Mouse (Mus musculus): ENCODE measurements at regions not wholly inside any gene's neighbourhood (a gene's known extent, or its start where the extent isn't known, plus 50 kb on each side); places are given as distances from the start of the nearest gene placed in this dataset.

DNA sequence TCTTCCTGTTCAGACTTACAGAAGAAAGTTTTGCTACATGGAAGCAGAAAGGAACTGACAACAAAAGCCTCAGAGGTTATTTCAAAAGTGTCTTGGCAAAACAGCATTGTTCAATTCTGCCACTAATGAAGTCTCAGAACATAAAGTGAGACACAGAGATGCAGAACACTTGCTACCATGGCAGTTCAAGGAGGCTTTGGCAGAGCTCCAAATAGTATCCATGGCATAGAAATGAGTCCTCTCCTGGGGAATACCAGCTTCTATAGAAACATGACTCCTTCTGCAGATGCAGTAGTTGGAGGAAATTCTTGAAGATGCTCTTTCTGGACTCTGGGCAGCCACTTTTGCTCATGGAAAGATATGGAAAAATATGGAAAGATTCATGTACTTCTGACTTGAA, 322.9 kb upstream of the Castor2 start:
- no peak for DNase-seq (ENCODE audit: low spot score)
- H3K4me1 ChIP-seq (replicated peaks; ENCODE audit: control insufficient read depth, insufficient read depth, low read length): no peaks in the 10 kb centered on the region

DNA sequence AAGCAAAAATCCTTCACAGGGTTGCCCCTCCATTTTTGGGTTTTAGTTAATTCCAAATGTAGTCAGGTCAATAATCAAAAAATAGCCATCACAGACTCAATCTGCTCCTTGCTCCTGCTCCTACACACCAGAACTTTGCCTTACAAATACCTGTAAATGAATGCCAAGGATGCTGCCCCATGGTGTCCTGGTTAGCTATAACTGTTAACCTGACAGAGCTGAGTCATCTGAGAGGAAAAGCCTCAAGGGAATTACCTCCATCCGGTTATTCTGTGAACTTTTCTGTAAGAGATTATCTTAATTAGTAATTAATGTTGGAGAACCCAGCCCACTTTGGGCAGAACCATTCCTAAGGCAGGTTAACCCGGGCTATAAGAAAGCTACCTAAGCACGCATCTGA, 325.4 kb upstream of the Castor2 start:
- Histone ChIP-seq H3K9ac (ENCODE audit: low read length) (no peak overlapping the region), H3K4me2 (ENCODE audit: low read depth, low read length, severe bottlenecking) (no peak overlapping the region), H3K36me3 (ENCODE audit: control insufficient read depth, insufficient read depth, low read length) (no peaks in the 10 kb centered on the region), H3K27ac (ENCODE audit: low read depth, low read length) (no peak overlapping the region), H3K27me3 (ENCODE audit: control insufficient read depth, insufficient read depth, low read length) (no peaks in the 10 kb centered on the region), H3K4me3 (ENCODE audit: low read depth, low read length) (no peak overlapping the region), H3K9me3 (ENCODE audit: control insufficient read depth, low read length) (no peaks in the 10 kb centered on the region), H3K4me1 (replicated peaks; ENCODE audit: control insufficient read depth, insufficient read depth, low read length) (no peaks in the 10 kb centered on the region)
- DNase-seq (ENCODE audit: low spot score) (no peak), ATAC-seq (replicated peaks; ENCODE audit: low FRiP score) (no peak)
- 82% methylated on average over 3 of the region's 3 CpGs for WGBS

More for the DNA sequence above, 322.9 kb upstream of the Castor2 start:
- Histone ChIP-seq H3K27ac (ENCODE audit: low read depth, low read length) (no peak overlapping the region), H3K4me3 (ENCODE audit: low read depth, low read length) (no peak overlapping the region), H3K36me3 (ENCODE audit: control insufficient read depth, insufficient read depth, low read length) (no peaks in the 10 kb centered on the region), H3K9ac (ENCODE audit: low read length) (no peak overlapping the region), H3K9me3 (ENCODE audit: control insufficient read depth, low read length) (no peaks in the 10 kb centered on the region), H3K27me3 (ENCODE audit: control insufficient read depth, insufficient read depth, low read length) (no peaks in the 10 kb centered on the region), H3K4me2 (ENCODE audit: low read depth, low read length, severe bottlenecking) (no peak overlapping the region)
- ATAC-seq (replicated peaks; ENCODE audit: low FRiP score): no peak

DNA sequence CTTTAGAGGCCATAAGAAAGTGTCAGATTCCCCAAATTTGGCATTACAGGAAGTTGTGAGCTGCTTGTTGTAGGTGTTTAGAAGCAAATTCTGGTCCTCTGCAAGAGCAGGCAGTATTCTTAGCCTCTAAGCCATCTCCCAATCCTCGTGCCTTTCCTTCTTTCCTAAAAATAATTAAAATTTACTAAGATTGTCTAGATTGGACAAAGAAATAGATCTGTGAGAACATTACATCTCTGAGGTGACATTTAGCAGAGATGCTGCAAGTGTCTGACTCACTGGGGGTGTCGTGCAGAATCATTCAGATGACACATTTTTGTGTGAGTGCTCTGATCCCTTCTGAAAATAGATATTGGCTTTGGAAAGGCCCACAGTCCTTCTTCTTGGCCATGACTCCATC, 330.7 kb upstream of the Castor2 start:
- no peak overlapping the region for H3K4me2 ChIP-seq (ENCODE audit: low read depth, low read length, severe bottlenecking)
- WGBS: 84% methylated on average over 2 of the region's 2 CpGs
- ATAC-seq (replicated peaks; ENCODE audit: low FRiP score) (no peak), DNase-seq (ENCODE audit: low spot score) (no peak)
- no peak overlapping the region for H3K27ac ChIP-seq (ENCODE audit: low read depth, low read length)
- H3K4me3 ChIP-seq (ENCODE audit: low read depth, low read length): no peak overlapping the region
- no peaks in the 10 kb centered on the region for H3K27me3 ChIP-seq (ENCODE audit: control insufficient read depth, insufficient read depth, low read length)
- no peaks in the 10 kb centered on the region for H3K9me3 ChIP-seq (ENCODE audit: control insufficient read depth, low read length)
- no peaks in the 10 kb centered on the region for H3K36me3 ChIP-seq (ENCODE audit: control insufficient read depth, insufficient read depth, low read length)
- no peak overlapping the region for H3K9ac ChIP-seq (ENCODE audit: low read length)
- H3K4me1 ChIP-seq (replicated peaks; ENCODE audit: control insufficient read depth, insufficient read depth, low read length): no peaks in the 10 kb centered on the region

DNA sequence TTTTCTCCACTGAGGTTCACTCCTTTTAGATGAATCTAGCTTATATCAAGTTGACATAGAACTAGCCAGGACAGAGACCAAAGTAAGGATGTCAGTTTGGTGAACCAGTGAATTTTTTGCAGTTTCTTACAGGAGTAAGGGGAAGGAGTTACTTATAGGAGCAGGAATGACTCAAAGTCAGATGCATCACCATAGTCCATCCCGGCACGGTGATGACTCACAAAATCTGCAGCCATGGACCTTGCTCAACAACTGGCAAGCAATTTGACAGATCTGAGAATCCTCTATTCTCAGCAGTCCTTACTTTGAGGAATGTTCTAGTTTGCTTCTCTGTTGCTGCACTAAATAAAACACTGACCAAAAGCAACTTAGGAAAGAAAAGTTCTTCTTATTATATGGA, 341.7 kb upstream of the Castor2 start:
- H3K27me3 ChIP-seq (ENCODE audit: control insufficient read depth, insufficient read depth, low read length): no peaks in the 10 kb centered on the region
- H3K36me3 ChIP-seq (ENCODE audit: control insufficient read depth, insufficient read depth, low read length): no peaks in the 10 kb centered on the region
- no peak overlapping the region for H3K4me3 ChIP-seq (ENCODE audit: low read depth, low read length)
- WGBS: 97% methylated on average over 2 of the region's 2 CpGs
- no peaks in the 10 kb centered on the region for H3K9me3 ChIP-seq (ENCODE audit: control insufficient read depth, low read length)
- no peak for ATAC-seq (replicated peaks; ENCODE audit: low FRiP score)
- H3K9ac ChIP-seq (ENCODE audit: low read length): no peak overlapping the region
- no peak overlapping the region for H3K4me2 ChIP-seq (ENCODE audit: low read depth, low read length, severe bottlenecking)
- no peaks in the 10 kb centered on the region for H3K4me1 ChIP-seq (replicated peaks; ENCODE audit: control insufficient read depth, insufficient read depth, low read length)
- no peak for DNase-seq (ENCODE audit: low spot score)
- H3K27ac ChIP-seq (ENCODE audit: low read depth, low read length): no peak overlapping the region

DNA sequence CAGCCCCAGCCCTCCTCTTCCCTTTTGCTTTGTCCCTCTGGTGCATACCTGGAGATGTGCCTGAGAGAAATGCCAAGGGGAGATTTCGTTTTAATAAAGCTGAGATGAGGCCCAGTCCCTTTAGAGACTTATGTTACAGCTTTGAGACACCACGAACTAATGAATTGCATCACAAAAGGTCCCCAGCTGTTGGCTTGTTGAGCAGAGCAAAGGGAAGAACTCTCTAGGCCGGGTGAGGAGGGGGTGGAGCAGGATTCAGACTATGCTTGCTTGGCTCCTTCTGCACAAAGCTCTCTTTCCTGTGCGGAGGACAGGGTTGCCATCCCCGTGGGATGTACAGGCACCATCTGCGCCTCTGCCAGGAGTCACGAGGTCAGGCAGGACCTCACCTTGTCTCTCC, 345.3 kb upstream of the Castor2 start:
- Histone ChIP-seq H3K27me3 (ENCODE audit: control insufficient read depth, insufficient read depth, low read length) (no peaks in the 10 kb centered on the region), H3K4me1 (replicated peaks; ENCODE audit: control insufficient read depth, insufficient read depth, low read length) (no peaks in the 10 kb centered on the region), H3K36me3 (ENCODE audit: control insufficient read depth, insufficient read depth, low read length) (no peaks in the 10 kb centered on the region), H3K9me3 (ENCODE audit: control insufficient read depth, low read length) (no peaks in the 10 kb centered on the region), H3K4me2 (ENCODE audit: low read depth, low read length, severe bottlenecking) (no peak overlapping the region), H3K27ac (ENCODE audit: low read depth, low read length) (no peak overlapping the region), H3K4me3 (ENCODE audit: low read depth, low read length) (no peak overlapping the region), H3K9ac (ENCODE audit: low read length) (no peak overlapping the region)
- ATAC-seq (replicated peaks; ENCODE audit: low FRiP score) (no peak), DNase-seq (ENCODE audit: low spot score) (no peak)
- WGBS: 22% methylated on average over 7 of the region's 7 CpGs

DNA sequence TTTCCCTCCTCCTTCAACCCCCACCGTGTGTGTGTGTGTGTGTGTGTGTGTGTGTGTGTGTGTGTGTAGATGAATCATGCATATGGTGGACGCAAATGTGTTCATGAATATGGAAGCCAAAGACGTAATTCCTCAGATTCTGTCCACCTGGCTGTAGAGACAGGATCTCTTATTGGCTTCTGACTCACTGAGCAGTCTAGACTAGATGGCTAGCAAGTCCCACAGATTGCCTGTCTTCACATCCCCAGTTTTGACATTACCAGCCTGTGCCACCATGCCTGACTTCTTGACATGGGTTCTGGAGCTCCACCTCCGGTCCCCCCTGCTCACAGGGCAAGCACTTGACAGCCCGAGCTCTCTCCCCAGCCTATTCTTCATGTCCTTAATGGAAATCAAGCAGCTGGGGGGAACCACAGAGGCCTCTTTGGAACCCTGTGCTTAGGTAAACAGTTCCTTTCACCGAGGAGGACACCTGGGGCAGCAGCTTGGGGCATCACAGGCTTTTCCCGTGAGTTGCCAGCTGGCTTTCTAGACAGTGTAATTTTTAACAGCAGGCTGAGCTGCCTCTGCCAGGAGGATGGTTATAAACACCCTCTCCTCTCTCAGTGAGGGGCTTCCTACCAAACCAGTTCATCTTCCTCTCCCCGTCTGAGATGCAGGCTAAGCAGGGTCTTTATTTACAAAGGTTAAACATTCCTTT, 345.9 kb upstream of the Castor2 start:
- WGBS: 36% methylated on average over 8 of the region's 8 CpGs
- DNase-seq (ENCODE audit: low spot score): no peak
- H3K9ac ChIP-seq (ENCODE audit: low read length): no peak overlapping the region

DNA sequence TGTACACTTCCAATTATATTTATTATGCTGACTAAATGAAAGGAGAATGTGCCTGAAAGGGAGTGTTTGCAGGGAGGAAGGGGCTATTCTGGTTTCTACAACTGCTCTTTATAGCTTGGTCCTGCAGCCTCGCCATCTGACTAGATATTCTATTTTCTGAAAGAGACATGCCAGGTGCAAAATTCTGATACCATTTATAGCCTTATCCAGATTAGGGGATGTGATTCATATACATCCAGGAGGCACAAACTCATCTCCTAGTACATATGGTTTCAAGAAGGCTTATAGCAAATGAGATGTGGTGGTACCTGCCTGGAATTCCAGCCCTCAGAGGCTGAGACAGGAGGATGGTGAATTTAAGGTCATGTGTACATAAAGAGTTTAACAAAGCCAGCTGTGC, 352.6 kb upstream of the Castor2 start:
- DNase-seq (ENCODE audit: low spot score) (no peak), ATAC-seq (replicated peaks; ENCODE audit: low FRiP score) (no peak)
- no peaks in the 10 kb centered on the region; the same call in 1 of the 2 replicates for H3K9me3 ChIP-seq (ENCODE audit: control insufficient read depth, low read length)
- H3K4me1 ChIP-seq (replicated peaks; ENCODE audit: control insufficient read depth, insufficient read depth, low read length): 0 out of 2 replicates have a peak, but pooled peaks cover 3% of the 10 kb centered on the region
- no peak overlapping the region; the same call in 1 of the 2 replicates for H3K27ac ChIP-seq (ENCODE audit: low read depth, low read length)
- no peaks in the 10 kb centered on the region for H3K27me3 ChIP-seq (ENCODE audit: control insufficient read depth, insufficient read depth, low read length)
- no peak overlapping the region for H3K4me2 ChIP-seq (ENCODE audit: low read depth, low read length, severe bottlenecking)
- H3K36me3 ChIP-seq (ENCODE audit: control insufficient read depth, insufficient read depth, low read length): no peaks in the 10 kb centered on the region
- H3K4me3 ChIP-seq (ENCODE audit: low read depth, low read length): no peak overlapping the region
- no peak overlapping the region for H3K9ac ChIP-seq (ENCODE audit: low read length)
- WGBS: 81% methylated on average over 1 of the region's 1 CpGs

More for the DNA sequence above, 345.9 kb upstream of the Castor2 start:
- no peaks in the 10 kb centered on the region for H3K27me3 ChIP-seq (ENCODE audit: control insufficient read depth, insufficient read depth, low read length)
- no peak overlapping the region for H3K4me3 ChIP-seq (ENCODE audit: low read depth, low read length)
- H3K4me1 ChIP-seq (replicated peaks; ENCODE audit: control insufficient read depth, insufficient read depth, low read length): no peaks in the 10 kb centered on the region
- H3K36me3 ChIP-seq (ENCODE audit: control insufficient read depth, insufficient read depth, low read length): no peaks in the 10 kb centered on the region
- H3K27ac ChIP-seq (ENCODE audit: low read depth, low read length): no peak overlapping the region
- ATAC-seq (replicated peaks; ENCODE audit: low FRiP score): no peak
- no peaks in the 10 kb centered on the region for H3K9me3 ChIP-seq (ENCODE audit: control insufficient read depth, low read length)
- H3K4me2 ChIP-seq (ENCODE audit: low read depth, low read length, severe bottlenecking): no peak overlapping the region

DNA sequence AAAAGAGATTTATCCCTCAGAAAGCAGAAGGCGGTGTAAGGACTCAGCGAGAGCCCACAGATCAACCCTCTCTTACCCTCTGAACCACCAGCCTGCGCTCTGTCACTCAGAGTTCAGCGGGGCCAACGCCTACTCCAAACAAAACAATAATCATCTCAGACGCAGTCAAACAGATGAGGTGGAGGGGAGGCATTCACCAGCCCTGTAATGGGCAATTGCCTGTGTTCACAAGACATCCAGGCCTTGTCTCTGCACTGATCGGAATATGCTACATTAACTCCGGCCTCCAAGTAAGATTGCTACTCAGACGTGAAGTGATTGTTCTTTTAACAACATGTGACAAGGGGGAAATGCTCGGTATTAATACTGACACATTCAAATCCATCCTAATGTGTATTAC, 353.1 kb upstream of the Castor2 start:
- Histone ChIP-seq H3K27me3 (ENCODE audit: control insufficient read depth, insufficient read depth, low read length) (no peaks in the 10 kb centered on the region), H3K4me3 (ENCODE audit: low read depth, low read length) (no peak overlapping the region), H3K4me1 (replicated peaks; ENCODE audit: control insufficient read depth, insufficient read depth, low read length) (0 out of 2 replicates have a peak, but pooled peaks cover 3% of the 10 kb centered on the region), H3K4me2 (ENCODE audit: low read depth, low read length, severe bottlenecking) (no peak overlapping the region), H3K9ac (ENCODE audit: low read length) (no peak overlapping the region), H3K27ac (ENCODE audit: low read depth, low read length) (no peak overlapping the region), H3K9me3 (ENCODE audit: control insufficient read depth, low read length) (no peaks in the 10 kb centered on the region; the same call in 1 of the 2 replicates), H3K36me3 (ENCODE audit: control insufficient read depth, insufficient read depth, low read length) (no peaks in the 10 kb centered on the region)
- ATAC-seq (replicated peaks; ENCODE audit: low FRiP score): no peak
- DNase-seq (ENCODE audit: low spot score): no peak
- WGBS: 54% methylated on average over 10 of the region's 10 CpGs

DNA sequence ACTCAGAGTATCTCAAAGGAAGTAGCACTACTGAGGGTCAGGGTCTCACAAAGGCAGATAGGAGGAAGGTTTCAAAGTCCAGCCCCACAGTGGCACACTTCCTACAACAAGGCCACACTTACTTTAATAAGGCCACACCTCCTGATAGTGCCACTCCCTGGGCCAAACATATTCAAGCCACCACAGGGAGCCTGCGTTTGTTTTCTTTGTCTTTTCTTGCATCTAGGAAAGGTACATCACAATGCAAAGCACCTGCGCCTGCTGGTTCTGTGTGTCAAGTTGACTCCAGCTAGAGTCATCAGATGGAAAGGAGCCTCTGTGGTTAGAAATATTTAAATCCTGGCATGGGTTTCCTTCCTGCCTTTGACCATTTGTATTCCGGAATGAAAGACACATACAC, 355.4 kb upstream of the Castor2 start:
- no peaks in the 10 kb centered on the region for H3K27me3 ChIP-seq (ENCODE audit: control insufficient read depth, insufficient read depth, low read length)
- H3K36me3 ChIP-seq (ENCODE audit: control insufficient read depth, insufficient read depth, low read length): no peaks in the 10 kb centered on the region
- H3K9ac ChIP-seq (ENCODE audit: low read length): no peak overlapping the region
- H3K27ac ChIP-seq (ENCODE audit: low read depth, low read length): no peak overlapping the region
- H3K4me1 ChIP-seq (replicated peaks; ENCODE audit: control insufficient read depth, insufficient read depth, low read length): 0 out of 2 replicates have a peak, but pooled peaks cover 3% of the 10 kb centered on the region
- WGBS: 87% methylated on average over 3 of the region's 3 CpGs
- no peak overlapping the region for H3K4me2 ChIP-seq (ENCODE audit: low read depth, low read length, severe bottlenecking)
- DNase-seq (ENCODE audit: low spot score) (no peak), ATAC-seq (replicated peaks; ENCODE audit: low FRiP score) (no peak)
- H3K9me3 ChIP-seq (ENCODE audit: control insufficient read depth, low read length): no peaks in the 10 kb centered on the region; the same call in 1 of the 2 replicates
- H3K4me3 ChIP-seq (ENCODE audit: low read depth, low read length): no peak overlapping the region

Data from forebrain, embryonic 11.5 days (tissue).